Mouse (Mus musculus): ENCODE measurements around the gene Tex264.
"Not testable (repeated sequence)": the region's sequence is repeated elsewhere in the genome, so short reads cannot be mapped to it uniquely, and the experiment has no call there.

Tex264 gene

GRCm38 (mm10) chr9:106664433-106664832, 21.3 kb downstream of the Tex264 start:
- DNase-seq (ENCODE audit: low spot score in 2 of 2) = no peak

- no peak for DNase-seq (ENCODE audit: low spot score in 2 of 2)
These were observed 22.5 kb downstream of the Tex264 start for GRCm38 (mm10) chr9:106663200-106663599.

GRCm38 (mm10) chr9:106659935-106660334, 25.8 kb downstream of the Tex264 start:
- DNase-seq (ENCODE audit: low spot score in 2 of 2) = no peak

GRCm38 (mm10) chr9:106659441-106659840, 26.3 kb downstream of the Tex264 start:
- no peak for DNase-seq (ENCODE audit: low spot score in 2 of 2)

- no peak for DNase-seq (ENCODE audit: low spot score in 2 of 2)
These were observed 28.1 kb downstream of the Tex264 start for GRCm38 (mm10) chr9:106657592-106657991.

- no peak for DNase-seq (ENCODE audit: low spot score in 2 of 2)
These were observed 28.9 kb downstream of the Tex264 start for GRCm38 (mm10) chr9:106656820-106657219.

GRCm38 (mm10) chr9:106655884-106656720, 29.6 kb downstream of the Tex264 start, which contains the start of gene Grm2:
Gene Grm2 (minus strand): TSS chr9:106656082.
- peak; percentile 28 to 80 for DNase-seq (ENCODE audit: low spot score in 2 of 2)

- DNase-seq (ENCODE audit: low spot score in 2 of 2) = no peak
These were observed 33.0 kb downstream of the Tex264 start for GRCm38 (mm10) chr9:106652720-106653119.

- DNase-seq (ENCODE audit: low spot score in 2 of 2) = no peak
These were observed 38.5 kb downstream of the Tex264 start for GRCm38 (mm10) chr9:106647226-106647625.

- no peak for DNase-seq (ENCODE audit: low spot score in 2 of 2)
These were observed 39.9 kb downstream of the Tex264 start for GRCm38 (mm10) chr9:106645684-106646271.

GRCm38 (mm10) chr9:106643787-106644186, 41.9 kb downstream of the Tex264 start:
- no peak for DNase-seq (ENCODE audit: low spot score in 2 of 2)

- DNase-seq (ENCODE audit: low spot score in 2 of 2) = peak; percentile 73 to 88
These were observed 42.6 kb downstream of the Tex264 start for GRCm38 (mm10) chr9:106643128-106643527.

- no peak for DNase-seq (ENCODE audit: low spot score in 2 of 2)
These were observed 44.4 kb downstream of the Tex264 start for GRCm38 (mm10) chr9:106641346-106641745.

- DNase-seq (ENCODE audit: low spot score in 2 of 2) = no peak
These were observed 47.6 kb downstream of the Tex264 start for GRCm38 (mm10) chr9:106638154-106638553.

GRCm38 (mm10) chr9:106632185-106632584, 53.5 kb downstream of the Tex264 start:
- no peak for DNase-seq (ENCODE audit: low spot score in 2 of 2)

GRCm38 (mm10) chr9:106627796-106628195, 57.9 kb downstream of the Tex264 start:
- not testable (repeated sequence) for DNase-seq (ENCODE audit: low spot score in 2 of 2)

GRCm38 (mm10) chr9:106626282-106626681, 59.4 kb downstream of the Tex264 start, which contains the start of gene Iqcf6:
Gene Iqcf6 (plus strand): TSS chr9:106626582.
- no peak for DNase-seq (ENCODE audit: low spot score in 2 of 2)

GRCm38 (mm10) chr9:106617496-106617895, 68.2 kb downstream of the Tex264 start:
- no peak for DNase-seq (ENCODE audit: low spot score in 2 of 2)

GRCm38 (mm10) chr9:106616306-106616705, 69.4 kb downstream of the Tex264 start:
- DNase-seq (ENCODE audit: low spot score in 2 of 2) = no peak

- no peak for DNase-seq (ENCODE audit: low spot score in 2 of 2)
These were observed 71.1 kb downstream of the Tex264 start for GRCm38 (mm10) chr9:106614616-106615015.

GRCm38 (mm10) chr9:106613951-106614350, 71.8 kb downstream of the Tex264 start:
- no peak for DNase-seq (ENCODE audit: low spot score in 2 of 2)

- DNase-seq (ENCODE audit: low spot score in 2 of 2) = no peak
These were observed 75.0 kb downstream of the Tex264 start for GRCm38 (mm10) chr9:106610727-106611126.

All from spleen, postnatal 4 days (tissue).